Mouse (Mus musculus) cerebellum, adult 8-10 months (tissue): ENCODE results near the gene Mark3.
"Not testable (repeated sequence)": the region's sequence is repeated elsewhere in the genome, so short reads cannot be mapped to it uniquely, and the experiment has no call there.

Experiments
- DNase-seq: peaks from one replicate; pipeline ENCODE4 v3.0.0; 2022

The Mark3 gene

GRCm38 (mm10) chr12:111655695-111656094 is 81.4 kb downstream of the Mark3 start:
- no peak for DNase-seq

- no peak for DNase-seq
These were observed 85.0 kb downstream of the Mark3 start for GRCm38 (mm10) chr12:111659331-111659730.

- no peak for DNase-seq
These were observed 86.3 kb downstream of the Mark3 start for GRCm38 (mm10) chr12:111660628-111661027.

GRCm38 (mm10) chr12:111661554-111661953 is 87.2 kb downstream of the Mark3 start:
- DNase-seq = not testable (repeated sequence)

GRCm38 (mm10) chr12:111663228-111664143 is 89.2 kb downstream of the Mark3 start:
- no peak for DNase-seq

GRCm38 (mm10) chr12:111664144-111664634 is 89.9 kb downstream of the Mark3 start:
- DNase-seq = no peak

GRCm38 (mm10) chr12:111665041-111665880 is 90.9 kb downstream of the Mark3 start:
- DNase-seq = no peak

- no peak for DNase-seq
These were observed 92.1 kb downstream of the Mark3 start for GRCm38 (mm10) chr12:111666380-111666779.

GRCm38 (mm10) chr12:111667421-111667820 is 93.1 kb downstream of the Mark3 start:
- DNase-seq = no peak

GRCm38 (mm10) chr12:111668457-111668912 is 94.2 kb downstream of the Mark3 start:
- DNase-seq = peak; percentile 97

GRCm38 (mm10) chr12:111669000-111669788 is 94.9 kb downstream of the Mark3 start:
- DNase-seq = peak; percentile 50

GRCm38 (mm10) chr12:111669961-111670360 is 95.6 kb downstream of the Mark3 start:
- peak; percentile 49 for DNase-seq

GRCm38 (mm10) chr12:111670371-111670971 is 96.1 kb downstream of the Mark3 start:
- peak; percentile 86 for DNase-seq

GRCm38 (mm10) chr12:111670976-111671375 is 96.7 kb downstream of the Mark3 start:
- DNase-seq = no peak

- DNase-seq = peak; percentile 81
These were observed 97.1 kb downstream of the Mark3 start for GRCm38 (mm10) chr12:111671431-111671902.

- DNase-seq = peak; percentile 93
These were observed 97.9 kb downstream of the Mark3 start, which contains the start of gene Ckb for GRCm38 (mm10) chr12:111672176-111672575. Gene Ckb (minus strand): TSS chr12:111672338.

GRCm38 (mm10) chr12:111672581-111672980 is 98.3 kb downstream of the Mark3 start:
- DNase-seq = no peak

GRCm38 (mm10) chr12:111674850-111675486 is 100.6 kb downstream of the Mark3 start:
- DNase-seq = no peak

- DNase-seq = no peak
These were observed 101.7 kb downstream of the Mark3 start for GRCm38 (mm10) chr12:111675797-111676580.

GRCm38 (mm10) chr12:111677421-111677820 is 103.1 kb downstream of the Mark3 start:
- DNase-seq = no peak
